Mouse (Mus musculus) embryo, embryonic 10.5 days (tissue): Measurements from ENCODE around the gene Plg.
A peak's percentile ranks its signal among the peaks of the same experiment; 100 is the strongest.

Source experiments
- DNase-seq: peaks from one replicate; pipeline ENCODE4 v3.0.0-alpha.2; 2015; ENCODE audit warnings: low spot score

Gene Plg

DNA sequence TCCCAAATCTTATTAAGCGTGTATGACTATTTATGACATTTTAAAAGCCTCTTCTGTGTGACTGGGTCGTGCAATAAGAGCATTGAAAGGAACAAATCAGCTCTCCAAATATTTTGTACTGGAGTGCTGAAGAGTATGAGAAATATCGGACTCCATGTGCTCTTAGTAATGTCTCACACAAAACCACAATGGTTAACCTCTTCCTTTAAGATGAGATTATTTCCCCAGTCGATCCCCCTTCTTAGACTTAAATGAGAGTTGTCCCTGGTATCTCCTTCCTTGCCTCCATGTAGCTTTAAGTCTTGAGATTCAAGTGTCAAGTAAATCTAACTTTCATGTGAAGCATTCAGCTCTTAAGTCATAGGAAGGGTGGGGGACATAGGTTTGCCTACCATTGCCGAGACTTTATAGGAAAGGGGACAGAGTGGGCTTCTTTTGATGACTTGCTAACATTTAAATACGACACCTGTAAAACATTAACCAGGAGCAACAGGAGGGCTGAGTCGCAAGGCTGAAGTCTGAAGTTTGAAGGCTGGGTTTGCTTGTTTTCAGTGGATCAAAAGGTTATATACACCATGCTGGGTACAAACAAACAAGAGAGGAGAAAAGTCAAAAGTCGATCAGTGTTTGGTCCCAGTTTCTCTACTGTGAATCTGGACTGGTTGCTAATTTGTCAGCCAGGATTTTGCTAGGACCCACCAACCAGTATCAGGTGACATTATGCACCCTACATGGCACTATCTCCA, 6.8 kb downstream of the Plg start:
- no peak for DNase-seq

DNA sequence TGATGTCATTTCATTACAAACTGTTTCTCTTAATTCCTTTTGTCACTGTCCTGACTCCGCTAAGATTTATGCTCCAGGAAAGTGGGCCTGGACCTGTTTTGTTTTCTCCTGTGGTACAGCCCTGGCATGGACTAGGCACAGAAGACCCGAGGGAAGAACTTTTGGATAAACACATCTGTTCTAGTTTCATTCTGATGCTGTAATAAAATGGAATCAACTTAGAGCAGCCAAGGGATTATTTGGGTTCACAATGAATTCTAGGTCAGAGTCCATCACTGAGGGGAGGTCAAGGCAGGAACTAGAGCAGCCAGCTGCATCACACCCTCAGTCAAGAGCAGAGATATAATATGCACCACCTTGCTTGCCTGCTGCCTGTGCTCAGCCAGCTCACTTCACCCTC, 9.4 kb downstream of the Plg start:
- no peak for DNase-seq

DNA sequence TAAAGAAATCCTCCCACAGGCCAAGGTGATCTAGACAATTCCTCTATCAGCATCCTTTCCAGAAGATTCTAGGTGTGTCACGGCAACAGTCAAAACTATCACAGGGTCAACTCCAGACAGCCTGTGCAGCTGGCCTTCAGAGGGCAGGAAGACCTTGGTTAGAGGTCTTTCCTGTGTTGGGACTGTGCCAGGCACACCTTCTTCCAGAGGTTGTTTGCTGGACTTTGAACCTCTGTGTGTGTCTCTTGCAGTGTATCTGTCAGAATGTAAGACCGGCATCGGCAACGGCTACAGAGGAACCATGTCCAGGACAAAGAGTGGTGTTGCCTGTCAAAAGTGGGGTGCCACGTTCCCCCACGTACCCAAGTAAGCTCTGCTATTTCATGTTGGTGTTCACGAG, 9.8 kb downstream of the Plg start:
- no peak for DNase-seq

DNA sequence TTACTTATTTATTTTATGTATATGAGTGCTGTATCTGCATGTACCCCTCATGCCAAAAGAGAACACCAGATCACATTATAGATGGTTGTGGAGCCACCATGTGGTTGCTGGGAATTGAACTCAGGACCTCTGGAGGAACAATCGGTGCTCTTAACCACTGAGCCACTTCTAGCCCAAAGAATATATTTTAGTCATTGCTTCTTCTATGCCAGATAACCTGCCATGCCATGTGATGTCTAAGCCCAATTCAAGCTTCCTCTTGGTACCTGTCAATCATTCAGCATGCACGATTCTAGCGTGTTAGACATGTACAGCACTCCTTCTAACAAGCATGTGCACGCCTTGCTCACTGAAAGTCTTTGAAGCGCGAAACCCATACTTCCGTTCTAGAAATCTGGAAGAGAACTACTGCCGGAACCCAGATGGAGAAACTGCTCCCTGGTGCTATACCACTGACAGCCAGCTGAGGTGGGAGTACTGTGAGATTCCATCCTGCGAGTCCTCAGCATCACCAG, 17.8 kb downstream of the Plg start:
- DNase-seq, result no peak

DNA sequence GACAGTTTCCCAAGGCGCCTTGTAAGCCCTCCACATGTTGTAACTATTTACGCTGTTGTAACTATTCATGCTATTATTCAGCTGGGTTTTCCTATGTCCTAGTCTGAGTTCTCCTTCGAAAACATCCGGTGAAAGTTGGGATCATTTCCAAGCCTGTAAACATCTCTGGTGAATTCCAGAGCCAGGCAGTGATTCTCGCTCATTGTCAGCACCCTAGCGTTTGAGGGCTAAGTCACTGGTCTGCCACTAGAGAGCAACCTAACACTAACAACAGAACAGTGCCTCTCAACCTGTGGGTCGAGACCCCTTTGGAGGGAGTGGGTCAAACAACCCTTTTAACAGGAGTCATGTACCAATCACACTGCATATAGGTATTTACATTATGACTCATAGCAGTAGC, 25.0 kb downstream of the Plg start:
- no peak for DNase-seq

DNA sequence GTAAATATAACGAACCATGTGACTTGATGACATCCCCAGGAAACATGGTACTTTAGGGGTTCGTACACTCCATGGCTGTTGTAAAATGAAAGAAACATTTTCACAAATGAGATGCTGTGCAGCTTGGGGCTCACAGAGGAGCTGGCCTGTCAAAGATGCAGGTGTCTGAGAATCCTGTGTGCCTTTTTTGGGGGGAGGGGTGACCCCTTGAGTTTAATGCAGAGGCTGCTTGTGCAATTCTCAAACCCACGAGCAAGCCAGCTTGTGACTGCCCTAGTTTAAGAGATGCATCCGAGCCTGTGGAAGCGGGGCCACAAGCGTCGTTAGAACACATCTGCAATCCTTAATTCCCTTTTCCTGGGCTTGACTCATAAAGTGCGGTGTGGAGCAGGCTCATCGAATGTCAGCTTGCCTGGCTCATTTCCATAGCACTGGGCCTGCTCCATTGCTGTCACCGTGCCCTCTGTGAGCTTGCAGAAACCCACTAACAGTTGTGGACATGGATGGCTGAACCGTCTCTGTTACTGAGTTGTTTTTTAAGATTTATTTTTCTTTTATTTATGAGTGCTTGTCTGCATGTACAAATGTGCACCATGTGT, 31.0 kb downstream of the Plg start:
- DNase-seq, result no peak

DNA sequence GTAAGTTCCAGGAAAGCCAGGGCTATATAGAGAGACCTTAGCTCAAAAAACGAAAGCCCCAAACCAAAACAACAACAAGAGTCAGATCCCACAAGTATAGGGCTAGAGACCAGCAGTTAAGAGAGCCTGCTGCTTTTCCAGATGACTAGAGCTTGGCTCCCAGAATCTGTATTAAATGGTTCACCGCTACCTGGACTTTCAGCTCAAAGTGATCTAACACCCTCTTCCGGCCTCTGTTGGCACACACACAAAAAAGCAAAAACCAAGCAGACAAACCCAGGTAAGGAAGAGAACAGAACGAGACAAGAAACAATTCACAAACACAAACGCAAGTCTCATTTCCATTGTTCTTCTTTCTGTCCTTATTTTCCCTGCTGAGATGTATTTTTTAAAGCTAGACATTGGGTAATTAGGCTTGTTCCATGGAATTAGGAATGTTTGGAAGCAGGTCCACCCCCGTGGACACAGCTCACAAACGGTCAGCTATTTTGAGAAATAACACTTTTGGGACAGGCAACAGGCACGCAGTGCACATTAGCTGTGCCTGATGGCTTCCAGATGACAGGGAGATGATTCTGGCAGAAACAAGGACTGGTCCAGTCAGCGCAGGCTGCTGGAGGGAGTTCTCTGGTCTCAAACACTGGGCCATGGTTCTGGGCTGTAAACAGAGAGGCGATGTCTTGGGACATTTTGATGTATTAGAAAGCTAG, 33.9 kb downstream of the Plg start:
- DNase-seq, result peak; percentile 50

DNA sequence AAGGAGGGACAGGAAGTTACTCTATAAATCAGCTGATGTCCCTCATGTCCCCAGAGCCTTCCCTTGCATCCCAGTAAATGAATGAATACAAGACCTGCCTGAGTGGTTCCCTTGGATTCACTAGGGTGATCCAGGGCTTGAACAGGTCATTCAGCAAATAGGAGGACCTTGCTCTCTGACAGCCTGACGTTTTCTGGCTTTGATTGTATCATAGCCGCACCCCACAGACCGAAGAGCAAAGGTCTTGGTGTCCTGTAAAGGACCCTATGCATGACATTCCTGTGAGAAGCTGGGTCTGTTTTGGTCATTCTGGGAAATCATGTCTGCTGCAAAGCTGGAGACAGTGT, 34.5 kb downstream of the Plg start:
- DNase-seq, result no peak

DNA sequence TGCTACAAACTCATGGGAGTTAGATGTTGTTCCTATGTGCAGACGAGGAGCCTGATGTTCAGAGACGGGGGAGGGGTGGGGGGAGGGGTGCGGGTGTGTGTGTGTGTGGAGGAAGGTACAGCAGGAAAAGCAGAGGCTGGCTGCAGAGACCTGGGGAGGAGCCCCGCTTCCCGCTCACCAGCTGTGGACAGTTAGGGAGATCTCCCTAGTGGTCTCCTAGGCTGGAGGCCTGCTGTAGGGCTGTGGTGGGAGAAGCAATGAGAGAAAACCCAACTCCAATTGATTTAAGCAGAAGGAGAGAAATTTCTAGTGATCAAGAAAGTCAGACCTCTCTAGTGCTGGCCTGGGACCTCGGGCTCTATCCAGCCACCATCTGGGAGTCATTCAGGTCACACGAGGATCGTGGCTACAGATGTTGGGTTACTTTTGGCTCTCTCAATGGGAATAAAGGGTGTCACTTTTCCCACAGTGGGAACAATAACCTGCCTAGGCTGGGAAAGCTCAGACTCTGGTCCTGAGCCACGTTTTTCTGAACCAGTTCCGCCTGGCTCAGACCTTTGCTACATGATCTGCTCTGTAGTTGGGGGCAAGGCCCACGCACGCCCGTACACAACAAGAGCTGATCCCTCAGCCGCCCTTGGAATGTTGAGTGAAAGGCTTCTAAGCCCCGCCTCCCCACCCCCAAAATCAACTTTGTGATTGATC, 36.8 kb downstream of the Plg start:
- peak; percentile 39 for DNase-seq

DNA sequence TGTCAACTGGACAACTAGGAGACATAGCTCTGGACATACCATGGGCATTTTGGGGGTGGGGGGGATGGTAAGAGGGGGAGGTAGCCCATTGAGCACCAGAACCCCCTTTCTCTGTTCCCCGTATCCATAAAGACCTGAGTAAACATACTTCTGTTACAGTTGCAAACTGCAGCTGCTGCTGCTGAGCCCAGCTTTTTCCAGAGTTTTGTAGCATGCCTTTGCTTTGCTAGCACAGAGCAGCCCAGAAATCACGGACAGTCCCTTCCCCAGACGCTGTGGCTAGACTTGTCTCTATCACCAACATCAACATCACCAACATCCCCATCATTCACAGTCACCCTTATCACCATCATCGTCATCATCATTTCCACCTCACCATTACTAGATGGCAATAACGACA, 37.3 kb downstream of the Plg start:
- DNase-seq, result no peak

DNA sequence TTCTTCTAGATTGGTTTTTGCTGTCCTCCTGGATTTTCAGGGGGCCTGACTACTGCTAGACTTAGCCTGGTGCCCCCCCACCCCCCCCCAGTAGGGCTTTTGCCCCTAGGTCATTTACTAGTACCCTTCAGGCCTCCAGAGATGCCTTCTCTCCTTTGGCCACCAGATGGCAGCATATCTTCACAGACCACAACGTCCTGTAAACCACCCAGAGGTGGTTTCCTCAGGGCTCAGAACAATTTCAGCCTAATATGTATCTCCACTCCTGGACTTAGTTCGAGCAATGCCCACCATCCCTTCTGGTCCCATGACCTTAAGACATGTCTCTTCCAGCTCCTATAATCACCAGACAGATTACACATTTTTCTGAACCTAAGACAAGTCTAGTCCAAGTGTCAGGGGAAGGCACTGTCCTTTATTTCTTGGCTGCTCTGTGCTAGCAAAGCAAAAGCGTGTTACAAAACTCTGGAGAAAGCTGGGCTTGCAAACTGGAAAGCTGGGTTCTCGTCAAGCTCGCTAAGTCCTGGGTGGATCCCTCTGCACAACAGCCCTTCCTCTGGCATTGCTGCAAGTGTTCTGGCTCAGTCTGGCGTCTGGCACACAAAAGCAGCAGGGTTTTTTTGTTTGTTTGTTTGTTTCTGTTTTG, 38.0 kb downstream of the Plg start:
- peak; percentile 89 for DNase-seq

DNA sequence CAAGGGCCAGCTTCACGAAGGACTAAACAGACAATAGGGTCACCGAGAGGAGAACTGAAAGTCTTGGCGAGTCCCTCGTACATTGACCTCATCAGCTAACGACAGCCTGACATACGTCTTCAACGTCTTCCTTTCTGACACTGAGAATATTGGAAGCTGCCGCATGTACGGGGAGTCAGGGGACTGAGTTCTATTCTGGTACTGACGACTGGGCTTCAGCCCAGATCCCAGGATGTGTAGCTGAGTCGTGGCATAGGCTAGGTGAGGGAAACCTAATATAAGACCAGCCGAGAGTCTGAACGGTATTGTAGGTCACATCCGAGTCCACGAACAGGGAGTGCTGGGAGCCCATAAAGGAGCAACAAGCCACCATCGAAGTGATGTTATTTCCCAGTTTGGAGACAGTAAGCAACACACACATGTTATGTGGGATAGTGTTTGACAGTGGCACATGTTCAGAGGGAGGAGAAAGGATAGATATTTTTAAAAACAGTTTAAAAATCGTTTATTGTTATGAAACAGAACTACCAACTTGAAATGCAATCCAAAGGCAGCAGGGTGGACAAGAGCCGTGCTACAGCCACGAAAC, 41.2 kb downstream of the Plg start:
- DNase-seq, result no peak

DNA sequence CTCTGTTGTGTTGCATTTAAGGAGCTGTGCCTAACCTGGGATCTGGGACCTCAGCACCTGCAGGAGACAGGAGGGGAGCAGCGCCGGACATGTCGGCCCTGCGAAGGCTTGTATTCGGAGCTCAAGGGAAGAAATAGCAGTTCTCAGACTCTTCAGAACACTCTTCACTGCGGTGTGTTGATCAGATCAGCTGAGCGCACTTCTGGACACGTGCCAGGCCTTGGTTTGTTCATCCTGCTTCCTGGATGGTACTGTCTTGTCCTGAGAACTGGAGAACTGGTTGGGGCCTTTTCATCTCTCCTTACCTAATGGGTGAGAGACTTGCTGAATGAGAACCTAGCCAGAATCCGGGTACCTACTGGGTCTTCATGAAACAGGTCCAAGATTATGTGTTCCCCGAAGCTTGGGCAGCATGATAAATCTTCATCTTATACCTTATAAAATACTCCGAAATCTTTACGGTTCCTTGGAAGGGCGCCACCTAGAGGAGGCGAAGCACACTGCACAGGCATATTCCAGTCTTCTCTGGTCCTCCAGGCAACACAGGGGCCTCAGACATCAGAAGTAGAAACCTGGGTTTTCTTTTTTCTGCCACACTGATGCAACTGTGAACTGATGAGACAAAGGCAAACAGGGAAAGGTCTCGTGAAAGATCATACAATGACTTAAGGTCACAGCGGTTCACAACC, 42.6 kb downstream of the Plg start:
- DNase-seq, result no peak

DNA sequence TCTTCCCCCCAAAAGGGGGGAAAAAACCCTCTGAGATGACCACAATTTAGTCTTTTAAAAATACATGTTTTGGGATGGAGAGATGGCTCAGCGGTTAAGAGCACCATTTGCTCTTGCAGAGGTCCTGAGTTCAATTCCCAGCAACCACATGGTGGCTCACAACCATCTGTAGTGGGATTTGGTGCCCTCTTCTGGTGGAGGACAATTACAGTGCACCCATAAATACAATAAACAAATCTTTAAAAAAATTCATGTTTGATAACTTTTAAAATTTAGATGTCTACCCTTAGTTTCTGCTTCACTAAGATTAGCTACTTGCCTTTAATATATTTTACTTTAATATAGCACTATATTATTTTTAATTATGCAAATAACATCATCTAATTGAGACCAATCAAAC, 43.7 kb downstream of the Plg start:
- no peak for DNase-seq

DNA sequence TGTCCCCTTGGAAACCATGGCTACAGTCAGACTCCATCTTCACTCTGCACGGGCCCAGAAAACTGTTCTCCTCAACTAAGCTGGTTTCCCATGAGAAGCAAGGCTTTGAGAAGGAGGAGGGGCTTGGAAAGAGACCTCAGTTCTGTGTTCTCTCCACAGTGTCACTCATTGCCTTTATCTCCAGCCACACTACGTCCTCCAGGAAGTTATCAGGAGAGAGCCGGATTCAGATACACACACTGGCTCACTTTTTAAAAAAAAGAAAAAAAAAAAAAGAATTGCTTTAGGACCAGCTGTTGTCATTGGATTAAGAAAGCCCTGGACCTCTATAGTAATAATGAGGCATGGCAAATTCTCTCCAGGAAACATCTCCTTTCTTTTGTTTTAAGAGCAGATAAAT, 48.7 kb downstream of the Plg start:
- DNase-seq, result no peak

DNA sequence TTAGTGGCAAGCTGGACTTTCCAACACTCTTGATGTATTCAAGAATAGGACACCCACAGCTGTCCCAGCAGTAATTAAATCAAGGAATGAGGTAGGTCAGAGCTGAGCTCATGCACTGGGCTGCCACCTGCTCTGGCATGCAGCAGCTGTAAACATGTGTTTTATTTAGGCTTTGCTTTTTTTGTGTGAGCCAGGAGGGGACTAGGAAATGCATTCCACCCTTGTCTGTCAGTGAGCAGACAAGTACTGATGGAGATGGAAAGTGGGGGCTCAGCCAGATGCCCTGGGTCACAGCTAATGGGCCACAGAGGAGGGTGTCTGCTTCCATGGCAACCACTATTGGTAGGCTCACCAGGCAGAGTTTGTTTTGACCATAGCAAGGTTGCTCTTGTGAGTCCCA, 50.0 kb downstream of the Plg start:
- peak; percentile 75 for DNase-seq

DNA sequence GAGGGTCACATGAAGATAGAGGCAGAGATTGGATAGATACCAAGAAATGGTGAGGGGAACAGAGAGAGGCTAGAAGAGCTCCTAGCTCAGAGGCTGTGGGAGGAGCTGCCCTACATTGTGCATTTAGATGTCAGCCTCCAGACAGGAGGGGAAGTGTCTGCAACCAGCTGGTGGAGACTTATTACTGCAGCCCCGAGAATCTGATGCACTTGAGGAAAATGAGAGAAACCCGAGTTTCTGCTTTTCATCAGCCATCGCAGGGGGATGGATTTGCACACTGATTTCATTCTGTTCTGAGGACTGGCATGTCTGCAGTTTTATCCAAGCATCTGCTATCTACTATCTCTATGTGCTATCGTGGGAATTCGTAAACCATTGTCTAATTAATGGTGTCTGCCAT, 53.3 kb downstream of the Plg start:
- no peak for DNase-seq

DNA sequence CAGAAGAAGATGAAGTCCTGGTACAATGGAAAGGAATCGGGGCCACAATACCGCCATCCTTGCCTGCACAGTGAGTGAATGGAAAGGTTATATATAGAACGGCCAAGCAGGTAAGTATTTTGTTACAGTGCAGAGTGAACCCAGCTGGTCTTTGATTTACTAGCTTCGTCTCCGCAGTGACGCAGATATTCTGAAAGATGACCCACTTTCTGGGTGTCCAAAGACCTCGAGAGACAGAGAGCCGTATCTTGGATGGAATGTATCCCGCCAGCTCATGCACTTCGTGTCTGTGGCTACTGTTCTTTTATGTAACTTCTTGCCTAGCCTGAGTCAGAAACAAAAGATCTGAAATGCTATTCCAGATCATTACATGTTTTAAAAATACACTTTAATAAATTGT, 59.4 kb downstream of the Plg start:
- no peak for DNase-seq

DNA sequence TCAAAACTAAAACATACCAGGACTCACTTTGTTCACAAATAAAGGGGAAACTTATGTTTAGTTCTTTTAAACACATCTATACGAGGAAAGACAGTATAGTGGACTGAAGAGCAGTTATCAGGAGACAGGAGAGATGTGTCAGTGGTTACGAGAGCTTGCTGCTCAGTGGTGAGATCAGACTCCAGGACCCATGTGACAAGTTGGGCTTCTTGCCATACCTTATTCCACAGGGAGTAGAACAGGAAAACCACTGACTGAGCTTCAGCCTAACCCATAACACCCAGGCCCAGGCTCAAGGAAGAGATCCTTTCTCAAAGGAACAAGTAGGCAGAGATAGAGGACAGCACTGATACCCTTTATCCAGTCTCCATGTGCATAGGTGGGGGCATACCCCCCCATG, 66.2 kb downstream of the Plg start:
- no peak for DNase-seq

DNA sequence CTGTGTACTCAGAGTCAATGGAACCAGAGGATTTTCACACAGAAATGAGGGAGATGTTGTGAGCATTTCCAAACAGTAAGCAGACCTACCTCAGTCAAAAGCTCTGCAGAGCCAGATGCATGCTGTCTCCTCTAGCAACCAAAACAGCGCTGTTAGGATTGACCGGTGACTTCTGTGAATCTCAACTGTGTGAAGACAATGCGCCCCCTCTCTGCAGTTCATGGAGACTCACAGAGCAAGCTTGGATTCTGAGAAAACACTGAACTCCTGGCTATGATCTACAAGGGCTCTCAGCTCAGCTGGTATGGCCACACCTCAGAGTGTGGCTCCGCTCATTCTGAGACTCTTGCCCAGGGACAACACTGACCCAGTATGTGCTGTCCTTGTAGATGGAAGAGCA, 72.8 kb downstream of the Plg start:
- peak; percentile 47 for DNase-seq

DNA sequence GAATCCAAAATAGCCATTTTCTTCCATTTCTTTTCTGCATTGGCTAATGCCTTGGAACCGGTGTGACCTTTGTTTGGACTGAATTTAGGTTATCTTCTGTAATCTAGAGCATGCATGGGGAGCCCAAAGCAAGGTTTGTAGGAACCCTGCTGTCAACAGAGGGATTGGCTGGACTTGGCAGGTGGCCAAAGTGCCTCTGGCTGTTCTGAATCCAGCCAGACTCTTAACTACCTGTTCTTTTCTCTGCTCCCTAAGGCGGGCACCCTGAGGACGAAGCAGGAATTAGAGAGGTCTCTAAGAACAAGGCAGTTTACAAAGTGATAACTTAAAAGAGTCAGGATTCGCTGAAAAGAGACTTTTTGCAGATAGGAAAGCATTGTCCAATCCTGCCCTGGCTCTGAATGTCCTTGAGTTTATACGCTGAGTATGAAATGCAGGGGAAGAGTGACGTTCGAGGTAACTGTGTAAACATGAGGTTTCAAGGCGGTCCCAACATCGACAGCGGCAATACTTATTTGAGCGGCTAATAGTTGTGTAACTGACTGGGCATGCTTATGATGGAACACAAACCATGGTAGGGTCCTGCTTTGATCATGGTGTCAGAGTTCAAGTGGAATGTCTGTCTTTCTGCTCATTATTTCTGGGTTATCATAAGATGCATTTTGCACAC, 74.6 kb downstream of the Plg start:
- DNase-seq, result no peak
